In genomic region chr2:116066057-116066941, GRCm38 (mm10) we compare ENCODE assay signal across 8 mouse cellular contexts. TPM values are rescaled to one million over a fixed set of nuclear protein-coding genes. Genes with fewer than 3 reads are reported as not detected.
DNase-seq lines count a peak whose midpoint lies in the region; ATAC-seq and TF ChIP-seq lines count a peak whose summit lies in the region.

No protein-coding gene starts in this region.

- no peaks in the 10 kb centered on the region for H3K9me3 ChIP-seq in embryonic facial prominence, embryonic 10.5 days
- no peaks in the 10 kb centered on the region for H3K9me3 ChIP-seq in hindbrain, embryonic 13.5 days
- H3K9me3 ChIP-seq in liver, embryonic 14.5 days (ENCODE audit: control insufficient read depth, low read length): no peaks in the 10 kb centered on the region

- TF ChIP-seq CTCF in liver, embryonic 14.5 days (IDR thresholded peaks at IDR 0.05; ENCODE audit: low read depth): no peak
- TF ChIP-seq CTCF in small intestine, adult 2 months (IDR thresholded peaks at IDR 0.05; ENCODE audit: extremely low read depth, insufficient read length, insufficient replicate concordance, low read depth, low read length): no peak

- TF ChIP-seq POLR2A in small intestine, adult 2 months (IDR thresholded peaks at IDR 0.05; ENCODE audit: low read depth, low read length): no peak; the same call in 1 of the 2 replicates

- H3K4me3 ChIP-seq in embryonic facial prominence, embryonic 10.5 days: peak overlapping the region; percentile 89
- H3K4me3 ChIP-seq in hindbrain, embryonic 13.5 days: peak overlapping the region; percentile 83
- peak overlapping the region; percentile 44 to 52 for H3K4me3 ChIP-seq in liver, embryonic 14.5 days (ENCODE audit: insufficient read depth in 1 of 2, low read depth in 2 of 2, low read length in 2 of 2)
- peak overlapping the region; percentile 79 for H3K4me3 ChIP-seq in small intestine, adult 2 months (ENCODE audit: low read depth, low read length)

- under 1% methylated on average over 36 of the region's 36 CpGs for WGBS in embryonic facial prominence, embryonic 10.5 days
- under 1% methylated on average over 33 of the region's 36 CpGs for whole genome bisulfite sequencing in hindbrain, embryonic 13.5 days
- under 1% methylated on average over 36 of the region's 36 CpGs for WGBS in liver, embryonic 14.5 days (ENCODE audit: insufficient replicate concordance)
- WGBS in small intestine, adult 2 months: under 1% methylated on average over 36 of the region's 36 CpGs

- TF ChIP-seq EP300 in liver, embryonic 14.5 days (IDR thresholded peaks at IDR 0.05; ENCODE audit: low read depth): no peak

- H3K36me3 ChIP-seq in embryonic facial prominence, embryonic 10.5 days (replicated peaks): peaks cover under 1% of the 10 kb centered on the region; the same call in 1 of the 2 replicates
- H3K36me3 ChIP-seq in hindbrain, embryonic 13.5 days: no peaks in the 10 kb centered on the region
- no peaks in the 10 kb centered on the region for H3K36me3 ChIP-seq in liver, embryonic 14.5 days (replicated peaks; ENCODE audit: control insufficient read depth, insufficient read depth, low read depth)
- no peaks in the 10 kb centered on the region for H3K36me3 ChIP-seq in small intestine, adult 2 months (ENCODE audit: control insufficient read depth, insufficient read depth, low read length)

- H3K27me3 ChIP-seq in embryonic facial prominence, embryonic 10.5 days (replicated peaks; ENCODE audit: low read depth, poor library complexity, severe bottlenecking): peaks cover 41% of the 10 kb centered on the region; the same call in 1 of the 2 replicates
- H3K27me3 ChIP-seq in hindbrain, embryonic 13.5 days: 0 out of 2 replicates have a peak, but pooled peaks cover 4% of the 10 kb centered on the region
- peaks cover 90% of the 10 kb centered on the region for H3K27me3 ChIP-seq in liver, embryonic 14.5 days (ENCODE audit: control insufficient read depth, insufficient read depth, low read length)
- peaks cover 60% of the 10 kb centered on the region for H3K27me3 ChIP-seq in small intestine, adult 2 months (ENCODE audit: control insufficient read depth, insufficient read depth, low read length)

- H3K4me1 ChIP-seq in embryonic facial prominence, embryonic 10.5 days: peaks cover 34% of the 10 kb centered on the region
- H3K4me1 ChIP-seq in hindbrain, embryonic 13.5 days (replicated peaks): peaks cover 27% of the 10 kb centered on the region
- H3K4me1 ChIP-seq in liver, embryonic 14.5 days (replicated peaks; ENCODE audit: control insufficient read depth in 2 of 2, insufficient read depth in 2 of 2, low read length in 1 of 2): no peaks in the 10 kb centered on the region
- peaks cover 2% of the 10 kb centered on the region; the same call in 1 of the 2 replicates for H3K4me1 ChIP-seq in small intestine, adult 2 months (ENCODE audit: control insufficient read depth, insufficient read depth, insufficient read length, low read length)

- peak; percentile 69 for DNase-seq in adrenal gland, postnatal 14 days
- DNase-seq in adrenal gland, adult 8-10 months: no peak
- peak; percentile 78 for DNase-seq in 3134 (ENCODE audit: extremely low read depth, insufficient read length, low spot score)
- peak; percentile 73 for DNase-seq in embryonic facial prominence, embryonic 10.5 days (ENCODE audit: low spot score)
- no peak for DNase-seq in liver, embryonic 14.5 days (ENCODE audit: low read depth in 3 of 3, low spot score in 3 of 3)

- H3K9ac ChIP-seq in hindbrain, embryonic 13.5 days: peak overlapping the region; percentile 92
- no peak overlapping the region for H3K9ac ChIP-seq in liver, embryonic 14.5 days (replicated peaks)

- H3K27ac ChIP-seq in embryonic facial prominence, embryonic 10.5 days (replicated peaks): peak overlapping the region; percentile 95
- H3K27ac ChIP-seq in hindbrain, embryonic 13.5 days: peak overlapping the region; percentile 99
- H3K27ac ChIP-seq in liver, embryonic 14.5 days: no peak overlapping the region
- peak overlapping the region; percentile 71 for H3K27ac ChIP-seq in small intestine, adult 2 months (ENCODE audit: insufficient read depth, low read depth, low read length)

- peak; percentile 40 for ATAC-seq in hindbrain, embryonic 13.5 days (ENCODE audit: low FRiP score)
- ATAC-seq in liver, embryonic 14.5 days (ENCODE audit: insufficient read depth): no peak
- no peak for ATAC-seq in granulocyte monocyte progenitor cell, adult 5-6 weeks (replicated peaks; ENCODE audit: poor library complexity, severe bottlenecking)

- peak overlapping the region; percentile 87 for H3K4me2 ChIP-seq in hindbrain, embryonic 13.5 days
- H3K4me2 ChIP-seq in liver, embryonic 14.5 days (ENCODE audit: low read depth): peak overlapping the region; percentile 52

RNA-seq across cellular contexts. Expression of gene Meis2, which starts 0.7 kb away (rescaled TPM):
- 150 and 159 TPM in 2 replicates for total RNA-seq in adrenal gland, postnatal 14 days (2021)
- total RNA-seq in adrenal gland, adult 8-10 months (2022): 100 to 1,000 TPM; 197 to 340 (median 252) TPM
- polyA plus RNA-seq in embryonic facial prominence, embryonic 10.5 days (2016; fragmentation: Nextera tagmentation; extraction: Ambion mirVana): 67.0 and 71.9 TPM in 2 replicates
- polyA plus RNA-seq in hindbrain, embryonic 13.5 days (2015; fragmentation: Nextera tagmentation; extraction: Ambion mirVana): 139 and 175 TPM in 2 replicates
- polyA plus RNA-seq in liver, embryonic 14.5 days (2012; rRNA removed): 1.5 and 1.8 TPM in 2 replicates
- 0.69 and 1.0 TPM in 2 replicates for polyA plus RNA-seq in liver, embryonic 14.5 days (2014; fragmentation: Nextera tagmentation; extraction: Ambion mirVana)
- 3.9 and 11.6 TPM in 2 replicates for polyA plus RNA-seq in small intestine, adult 2 months (2012; rRNA removed)
- total RNA-seq in granulocyte monocyte progenitor cell, adult 5-6 weeks (2014; fragmentation: Nextera tagmentation): not detected in 2 replicates
- total RNA-seq in granulocyte monocyte progenitor cell, adult 5-6 weeks (2017): not detected in 2 replicates

Comparison
In these comparisons a context has a peak if more than half of its experiments do, and no peak if none do; other contexts are left out.
1. DNase-seq: peak in adrenal gland, postnatal 14 days (single experiment), 3134 (single experiment) and embryonic facial prominence, embryonic 10.5 days (single experiment); none in adrenal gland, adult 8-10 months (single experiment) and liver, embryonic 14.5 days (0 of 3).
2. Peak in every context shown above with its lines, with median percentiles within 50 percentile points of each other: H3K4me3 ChIP-seq.